Mouse (Mus musculus): ENCODE measurements around the gene Foxf1.

The Foxf1 gene

GRCm38 (mm10) chr8:121113261-121113660 lies 29.1 kb downstream of the Foxf1 start:
- DNase-seq (ENCODE audit: extremely low read depth, low read depth, low spot score) = peak; percentile 21

- DNase-seq (ENCODE audit: extremely low read depth, low read depth, low spot score) = no peak
Observed at GRCm38 (mm10) chr8:121115136-121115535, 30.9 kb downstream of the Foxf1 start.

DNA sequence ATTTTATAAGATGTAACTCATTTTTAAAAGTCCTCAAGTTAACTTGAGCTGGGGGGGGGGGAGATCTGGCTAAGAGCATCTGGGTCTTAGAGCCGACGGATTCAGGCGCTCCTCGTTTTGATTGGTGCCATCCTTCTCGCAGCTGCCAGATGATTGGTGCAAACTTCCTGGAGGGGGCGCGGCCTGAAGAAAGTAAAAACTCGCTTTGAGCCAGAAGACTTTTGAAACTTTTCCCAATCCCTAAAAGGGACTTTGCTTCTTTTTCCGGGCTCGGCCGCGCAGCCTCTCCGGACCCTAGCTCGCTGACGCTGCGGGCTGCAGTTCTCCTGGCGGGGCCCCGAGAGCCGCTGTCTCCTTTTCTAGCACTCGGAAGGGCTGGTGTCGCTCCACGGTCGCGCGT lies 31.8 kb downstream of the Foxf1 start, which contains the start of gene Foxc2:
Gene Foxc2 (plus strand): TSS at position 224 of the 400 bp plus-strand sequence.
- no peak for DNase-seq (ENCODE audit: extremely low read depth, low read depth, low spot score)

DNA sequence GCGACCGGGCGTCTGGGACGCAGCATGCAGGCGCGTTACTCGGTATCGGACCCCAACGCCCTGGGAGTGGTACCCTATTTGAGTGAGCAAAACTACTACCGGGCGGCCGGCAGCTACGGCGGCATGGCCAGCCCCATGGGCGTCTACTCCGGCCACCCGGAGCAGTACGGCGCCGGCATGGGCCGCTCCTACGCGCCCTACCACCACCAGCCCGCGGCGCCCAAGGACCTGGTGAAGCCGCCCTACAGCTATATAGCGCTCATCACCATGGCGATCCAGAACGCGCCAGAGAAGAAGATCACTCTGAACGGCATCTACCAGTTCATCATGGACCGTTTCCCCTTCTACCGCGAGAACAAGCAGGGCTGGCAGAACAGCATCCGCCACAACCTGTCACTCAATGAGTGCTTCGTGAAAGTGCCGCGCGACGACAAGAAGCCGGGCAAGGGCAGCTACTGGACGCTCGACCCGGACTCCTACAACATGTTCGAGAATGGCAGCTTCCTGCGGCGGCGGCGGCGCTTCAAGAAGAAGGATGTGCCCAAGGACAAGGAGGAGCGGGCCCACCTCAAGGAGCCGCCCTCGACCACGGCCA lies 32.5 kb downstream of the Foxf1 start:
- DNase-seq (ENCODE audit: extremely low read depth, low read depth, low spot score) = no peak

DNA sequence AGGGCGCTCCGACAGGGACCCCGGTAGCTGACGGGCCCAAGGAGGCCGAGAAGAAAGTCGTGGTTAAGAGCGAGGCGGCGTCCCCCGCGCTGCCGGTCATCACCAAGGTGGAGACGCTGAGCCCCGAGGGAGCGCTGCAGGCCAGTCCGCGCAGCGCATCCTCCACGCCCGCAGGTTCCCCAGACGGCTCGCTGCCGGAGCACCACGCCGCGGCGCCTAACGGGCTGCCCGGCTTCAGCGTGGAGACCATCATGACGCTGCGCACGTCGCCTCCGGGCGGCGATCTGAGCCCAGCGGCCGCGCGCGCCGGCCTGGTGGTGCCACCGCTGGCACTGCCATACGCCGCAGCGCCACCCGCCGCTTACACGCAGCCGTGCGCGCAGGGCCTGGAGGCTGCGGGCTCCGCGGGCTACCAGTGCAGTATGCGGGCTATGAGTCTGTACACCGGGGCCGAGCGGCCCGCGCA lies 33.0 kb downstream of the Foxf1 start:
- DNase-seq (ENCODE audit: extremely low read depth, low read depth, low spot score) = no peak

DNA sequence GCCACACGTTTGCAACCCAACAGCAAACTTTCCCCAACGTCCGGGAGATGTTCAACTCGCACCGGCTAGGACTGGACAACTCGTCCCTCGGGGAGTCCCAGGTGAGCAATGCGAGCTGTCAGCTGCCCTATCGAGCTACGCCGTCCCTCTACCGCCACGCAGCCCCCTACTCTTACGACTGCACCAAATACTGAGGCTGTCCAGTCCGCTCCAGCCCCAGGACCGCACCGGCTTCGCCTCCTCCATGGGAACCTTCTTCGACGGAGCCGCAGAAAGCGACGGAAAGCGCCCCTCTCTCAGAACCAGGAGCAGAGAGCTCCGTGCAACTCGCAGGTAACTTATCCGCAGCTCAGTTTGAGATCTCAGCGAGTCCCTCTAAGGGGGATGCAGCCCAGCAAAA lies 33.7 kb downstream of the Foxf1 start:
- no peak for DNase-seq (ENCODE audit: extremely low read depth, low read depth, low spot score)

GRCm38 (mm10) chr8:121118634-121119420 lies 34.6 kb downstream of the Foxf1 start:
- no peak for DNase-seq (ENCODE audit: extremely low read depth, low read depth, low spot score)

DNA sequence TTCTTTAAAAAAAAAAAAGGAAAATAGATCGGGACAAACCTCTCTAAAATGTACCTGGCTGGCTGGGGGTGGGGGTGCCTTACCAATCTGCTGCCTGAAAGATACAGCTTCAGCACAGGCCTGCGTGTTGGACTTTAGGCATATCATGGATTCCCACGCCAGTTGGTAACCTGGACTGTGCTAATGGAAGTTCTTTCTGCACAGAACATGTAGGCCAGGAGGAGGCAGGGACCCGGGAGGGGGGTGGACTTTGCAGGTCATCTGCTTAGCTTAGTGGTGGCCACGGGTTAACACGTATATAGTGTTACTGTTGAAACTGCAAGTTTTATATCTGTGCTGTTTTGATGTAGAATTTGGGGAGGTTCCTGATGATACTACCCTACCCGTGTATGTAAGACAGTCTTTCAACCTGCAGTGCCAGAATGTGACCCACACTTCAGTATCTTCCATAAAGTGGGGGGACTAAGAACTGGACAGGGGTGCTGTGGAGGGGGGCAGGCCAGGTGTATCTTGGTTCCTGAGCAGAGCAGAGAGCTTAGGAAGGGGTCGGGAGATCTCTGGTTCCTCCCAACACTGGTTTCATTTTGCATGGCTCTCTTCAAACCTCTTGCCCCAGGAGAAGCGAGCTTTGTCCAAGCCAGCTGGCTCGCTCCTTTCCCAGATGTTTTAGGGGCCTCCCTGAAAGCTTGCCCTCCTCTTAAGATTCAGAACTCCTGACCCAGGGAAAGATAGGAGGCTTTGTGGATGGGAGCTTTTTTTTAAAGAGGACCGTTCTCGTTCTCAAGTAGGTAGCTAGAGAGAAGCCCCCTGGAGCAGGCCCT lies 35.7 kb downstream of the Foxf1 start:
- DNase-seq (ENCODE audit: extremely low read depth, low read depth, low spot score) = no peak

- DNase-seq (ENCODE audit: extremely low read depth, low read depth, low spot score) = no peak
Observed at GRCm38 (mm10) chr8:121120456-121121419, 36.6 kb downstream of the Foxf1 start.

- no peak for DNase-seq (ENCODE audit: extremely low read depth, low read depth, low spot score)
Observed at GRCm38 (mm10) chr8:121121704-121122103, 37.5 kb downstream of the Foxf1 start.

- DNase-seq (ENCODE audit: extremely low read depth, low read depth, low spot score) = no peak
Observed at GRCm38 (mm10) chr8:121122368-121122767, 38.2 kb downstream of the Foxf1 start.

DNA sequence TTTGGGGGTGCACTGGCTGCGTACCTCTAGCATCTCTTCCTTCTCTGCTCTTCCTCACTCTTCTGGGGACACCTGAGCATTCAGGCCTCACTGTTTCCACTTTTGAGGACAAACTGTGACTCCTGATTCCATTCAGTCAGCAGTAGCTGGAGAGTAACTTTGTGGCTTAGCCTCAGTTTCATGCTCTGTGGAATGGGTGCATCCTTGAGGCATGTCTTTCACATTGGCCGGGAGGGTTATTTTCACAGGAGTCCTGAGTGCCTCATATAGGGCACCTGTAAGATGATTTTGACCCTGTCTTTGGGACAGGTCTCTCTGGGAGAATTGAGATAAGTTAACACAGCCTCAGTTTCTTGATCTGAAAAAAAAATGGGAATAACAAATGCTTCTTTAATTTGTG lies 38.9 kb downstream of the Foxf1 start:
- no peak for DNase-seq (ENCODE audit: extremely low read depth, low read depth, low spot score)

GRCm38 (mm10) chr8:121124547-121125239 lies 40.5 kb downstream of the Foxf1 start:
- no peak for DNase-seq (ENCODE audit: extremely low read depth, low read depth, low spot score)

GRCm38 (mm10) chr8:121125311-121125876 lies 41.2 kb downstream of the Foxf1 start:
- DNase-seq (ENCODE audit: extremely low read depth, low read depth, low spot score) = no peak

DNA sequence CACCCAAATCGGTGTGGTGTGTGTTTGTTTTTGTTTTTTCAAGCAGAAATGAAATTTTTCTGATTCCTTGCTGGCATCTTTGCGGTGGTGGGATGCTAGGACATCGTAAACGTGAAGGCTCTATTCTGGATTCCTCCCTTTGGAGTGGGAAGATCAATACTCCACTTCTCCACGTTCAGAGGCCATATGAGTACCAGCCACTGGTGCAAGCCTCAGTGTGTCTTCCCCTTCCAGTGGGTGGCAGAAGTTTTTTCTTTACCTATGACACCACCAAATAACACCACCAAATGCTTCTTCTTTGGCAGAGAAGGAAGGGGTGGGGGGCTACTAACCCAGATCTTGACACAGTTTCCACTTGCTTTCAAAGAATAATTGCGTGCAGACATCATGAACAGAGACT lies 42.0 kb downstream of the Foxf1 start:
- no peak for DNase-seq (ENCODE audit: extremely low read depth, low read depth, low spot score)

GRCm38 (mm10) chr8:121126694-121127093 lies 42.5 kb downstream of the Foxf1 start:
- DNase-seq (ENCODE audit: extremely low read depth, low read depth, low spot score) = no peak

GRCm38 (mm10) chr8:121127291-121127701 lies 43.1 kb downstream of the Foxf1 start:
- DNase-seq (ENCODE audit: extremely low read depth, low read depth, low spot score) = no peak

DNA sequence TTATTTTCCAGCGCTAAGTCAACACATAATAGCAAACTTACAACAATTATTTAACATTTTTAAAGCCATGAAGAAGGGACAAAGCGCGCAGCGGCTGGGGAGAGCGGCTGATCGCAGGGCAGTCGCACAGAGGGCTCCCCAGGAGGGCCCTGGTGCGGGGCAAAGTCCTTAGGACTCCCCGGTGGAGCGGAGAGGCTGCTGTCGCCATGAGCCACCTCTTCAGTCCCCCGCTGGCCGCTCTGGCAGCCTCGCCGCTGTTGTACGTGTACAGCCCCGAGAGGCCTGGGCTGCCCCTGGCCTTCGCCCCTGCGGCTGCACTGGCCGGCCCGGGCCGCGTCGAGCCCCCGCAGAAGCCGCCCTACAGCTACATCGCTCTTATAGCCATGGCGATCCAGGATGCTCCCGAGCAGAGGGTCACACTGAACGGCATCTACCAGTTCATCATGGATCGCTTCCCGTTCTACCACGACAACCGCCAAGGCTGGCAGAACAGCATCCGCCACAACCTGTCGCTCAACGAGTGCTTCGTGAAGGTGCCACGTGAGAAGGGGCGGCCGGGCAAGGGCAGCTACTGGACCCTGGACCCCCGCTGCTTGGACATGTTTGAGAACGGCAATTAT lies 43.7 kb downstream of the Foxf1 start, which contains the start of gene Foxl1:
Gene Foxl1 (plus strand): TSS at position 185 of the 620 bp plus-strand sequence.
- no peak for DNase-seq (ENCODE audit: extremely low read depth, low read depth, low spot score)

All from fat pad, adult 2 months (tissue).